Mouse (Mus musculus): Measurements from ENCODE around the gene Calu. TPM values are rescaled to one million over a fixed set of nuclear protein-coding genes. Genes with fewer than 3 reads are reported as not detected.
"Not testable (repeated sequence)": the region's sequence is repeated elsewhere in the genome, so short reads cannot be mapped to it uniquely, and the experiment has no call there.

The Calu gene
- polyA plus RNA-seq, 1 experiment from 2014 or later: 384 TPM

DNA sequence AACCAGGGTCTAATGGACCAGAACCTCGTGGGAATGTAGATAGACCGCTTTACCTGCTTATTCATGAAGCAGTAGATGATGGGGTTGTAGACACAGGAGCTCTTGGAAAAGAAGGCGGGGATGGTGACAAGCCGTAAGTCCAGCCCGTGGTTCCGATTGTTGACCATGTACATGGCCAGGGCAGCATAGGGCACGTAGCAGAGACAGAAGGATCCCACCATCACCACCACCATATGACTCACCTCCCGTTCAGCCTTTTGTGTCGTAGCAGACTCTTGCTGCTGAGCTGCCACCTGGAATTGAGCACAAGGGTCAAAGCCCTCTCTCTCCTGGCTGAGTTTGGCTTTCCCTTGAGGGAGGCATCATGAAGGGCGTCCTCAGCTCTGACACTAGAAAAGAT is 30.8 kb downstream of the Calu start:
- ATAC-seq (ENCODE audit: insufficient number of reproducible peaks, insufficient read depth, low FRiP score, low read depth): no peak
- 94% methylated on average over 10 of the region's 10 CpGs for WGBS
- H3K9ac ChIP-seq (replicated peaks; ENCODE audit: low read depth, low read length): no peak overlapping the region
- H3K4me1 ChIP-seq (ENCODE audit: control insufficient read depth, insufficient read depth, low read length): no peaks in the 10 kb centered on the region
- no peaks in the 10 kb centered on the region for H3K9me3 ChIP-seq (ENCODE audit: control insufficient read depth, low read depth, low read length)
- no peaks in the 10 kb centered on the region for H3K27me3 ChIP-seq (ENCODE audit: control insufficient read depth, insufficient read depth, low read length)
- H3K36me3 ChIP-seq (ENCODE audit: control insufficient read depth, insufficient read depth, low read length): peaks cover 33% of the 10 kb centered on the region
- no peak overlapping the region for H3K27ac ChIP-seq (ENCODE audit: low read length)
- H3K4me2 ChIP-seq (replicated peaks; ENCODE audit: low read depth, low read length): no peak overlapping the region
- H3K4me3 ChIP-seq (ENCODE audit: low read depth, low read length): no peak overlapping the region

DNA sequence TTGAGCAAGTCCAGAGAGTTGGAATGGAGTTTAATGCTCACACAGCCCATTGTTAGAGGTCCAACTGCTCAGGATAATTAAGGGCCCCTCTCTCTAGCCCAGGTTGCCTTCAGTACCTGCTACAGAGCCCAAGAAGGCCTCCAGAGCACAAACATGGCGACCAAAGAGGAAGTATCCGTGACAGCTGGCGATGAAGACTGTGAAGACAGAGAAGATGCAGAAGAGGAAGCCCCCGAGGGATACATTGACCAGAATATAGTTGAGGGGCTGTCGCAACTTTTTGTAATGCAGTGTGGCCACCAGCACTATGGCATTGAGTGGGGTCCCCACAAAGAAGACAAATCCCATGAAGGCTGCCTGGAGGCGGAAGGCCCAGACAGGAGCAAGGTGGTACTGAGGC is 32.1 kb downstream of the Calu start:
- no peaks in the 10 kb centered on the region for H3K27me3 ChIP-seq (ENCODE audit: control insufficient read depth, insufficient read depth, low read length)
- H3K9ac ChIP-seq (replicated peaks; ENCODE audit: low read depth, low read length): no peak overlapping the region
- H3K4me1 ChIP-seq (ENCODE audit: control insufficient read depth, insufficient read depth, low read length): no peaks in the 10 kb centered on the region
- H3K4me2 ChIP-seq (replicated peaks; ENCODE audit: low read depth, low read length): no peak overlapping the region
- ATAC-seq (ENCODE audit: insufficient number of reproducible peaks, insufficient read depth, low FRiP score, low read depth): no peak
- WGBS: 94% methylated on average over 6 of the region's 6 CpGs
- H3K36me3 ChIP-seq (ENCODE audit: control insufficient read depth, insufficient read depth, low read length): peaks cover 24% of the 10 kb centered on the region
- no peak overlapping the region for H3K4me3 ChIP-seq (ENCODE audit: low read depth, low read length)
- H3K9me3 ChIP-seq (ENCODE audit: control insufficient read depth, low read depth, low read length): no peaks in the 10 kb centered on the region
- H3K27ac ChIP-seq (ENCODE audit: low read length): no peak overlapping the region

DNA sequence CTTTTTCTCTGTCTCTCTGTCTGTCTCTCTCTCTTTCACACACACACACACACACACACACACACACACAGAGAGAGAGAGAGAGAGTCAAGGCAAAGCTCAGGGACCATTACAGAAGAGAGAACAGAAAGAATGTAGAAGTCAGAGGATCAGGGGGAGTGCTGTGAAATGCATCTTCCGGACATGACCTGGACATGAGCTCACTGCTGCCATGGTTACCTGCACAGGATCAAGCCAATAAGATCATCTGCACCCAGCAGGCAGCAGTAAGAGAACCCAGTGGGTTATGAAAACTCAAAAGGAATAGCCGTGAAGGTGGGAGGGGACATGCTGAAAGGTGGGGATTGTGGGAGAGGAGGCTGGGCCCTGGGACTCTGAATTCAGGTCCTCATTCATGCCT is 34.6 kb downstream of the Calu start:
- ATAC-seq (ENCODE audit: insufficient number of reproducible peaks, insufficient read depth, low FRiP score, low read depth): no peak
- no peak overlapping the region for H3K4me2 ChIP-seq (replicated peaks; ENCODE audit: low read depth, low read length)

DNA sequence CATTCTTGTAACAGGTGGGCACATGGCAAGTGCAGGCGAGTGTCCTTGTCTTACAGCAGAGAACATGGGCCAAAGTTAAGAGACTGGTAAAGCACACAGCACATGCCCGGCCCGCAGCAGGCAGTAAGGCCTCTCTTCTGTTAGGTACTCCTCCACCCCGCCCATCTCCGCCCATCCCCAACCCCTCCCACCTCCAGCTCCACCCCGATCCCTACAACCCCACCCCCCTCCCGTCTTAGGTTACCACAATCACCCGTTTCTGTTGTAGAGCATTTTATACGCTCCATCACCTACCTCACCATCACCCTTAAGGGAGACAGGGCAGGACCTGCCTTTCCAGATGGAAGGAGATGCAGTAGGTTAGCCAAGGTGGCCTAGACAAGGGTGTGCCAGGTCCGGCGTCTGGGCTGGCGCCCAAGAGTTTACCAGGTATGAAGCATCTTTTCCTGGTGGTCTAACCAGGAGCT is 40.2 kb downstream of the Calu start, which contains the start of gene Opn1sw:
TSS of gene Opn1sw (minus strand) at position 417 of the 467 bp plus-strand sequence.
- no peaks in the 10 kb centered on the region for H3K4me1 ChIP-seq (ENCODE audit: control insufficient read depth, insufficient read depth, low read length)
- no peaks in the 10 kb centered on the region for H3K27me3 ChIP-seq (ENCODE audit: control insufficient read depth, insufficient read depth, low read length)
- H3K4me2 ChIP-seq (replicated peaks; ENCODE audit: low read depth, low read length): peak within 1 kb of the TSS; percentile 43
- WGBS: 1% methylated on average over 12 of the region's 12 CpGs
- no peaks in the 10 kb centered on the region for H3K36me3 ChIP-seq (ENCODE audit: control insufficient read depth, insufficient read depth, low read length)
- H3K9ac ChIP-seq (replicated peaks; ENCODE audit: low read depth, low read length): no peak within 1 kb of the TSS; the same call in 1 of the 2 replicates
- H3K27ac ChIP-seq (ENCODE audit: low read length): peak within 1 kb of the TSS; percentile 64; the same call in 1 of the 2 replicates
- peak; percentile 69; the same call in 1 of the 2 replicates for ATAC-seq (ENCODE audit: insufficient number of reproducible peaks, insufficient read depth, low FRiP score, low read depth)
- H3K4me3 ChIP-seq (ENCODE audit: low read depth, low read length): peak within 1 kb of the TSS; percentile 34
- no peaks in the 10 kb centered on the region for H3K9me3 ChIP-seq (ENCODE audit: control insufficient read depth, low read depth, low read length)

More for the DNA sequence above, 34.6 kb downstream of the Calu start:
- Histone ChIP-seq H3K9me3 (ENCODE audit: control insufficient read depth, low read depth, low read length) (no peaks in the 10 kb centered on the region), H3K36me3 (ENCODE audit: control insufficient read depth, insufficient read depth, low read length) (peaks cover 1% of the 10 kb centered on the region; the same call in 1 of the 2 replicates), H3K27me3 (ENCODE audit: control insufficient read depth, insufficient read depth, low read length) (no peaks in the 10 kb centered on the region), H3K4me1 (ENCODE audit: control insufficient read depth, insufficient read depth, low read length) (no peaks in the 10 kb centered on the region), H3K9ac (replicated peaks; ENCODE audit: low read depth, low read length) (no peak overlapping the region), H3K4me3 (ENCODE audit: low read depth, low read length) (no peak overlapping the region), H3K27ac (ENCODE audit: low read length) (no peak overlapping the region)
- WGBS: 53% methylated on average over 2 of the region's 2 CpGs

GRCm38 (mm10) chr6:29388606-29389080 is 40.8 kb downstream of the Calu start:
- Histone ChIP-seq H3K27ac (ENCODE audit: low read length) (peak overlapping the region; percentile 64; the same call in 1 of the 2 replicates), H3K4me3 (ENCODE audit: low read depth, low read length) (peak overlapping the region; percentile 34), H3K4me2 (replicated peaks; ENCODE audit: low read depth, low read length) (peak overlapping the region; percentile 43), H3K4me1 (ENCODE audit: control insufficient read depth, insufficient read depth, low read length) (no peaks in the 10 kb centered on the region), H3K9me3 (ENCODE audit: control insufficient read depth, low read depth, low read length) (no peaks in the 10 kb centered on the region), H3K27me3 (ENCODE audit: control insufficient read depth, insufficient read depth, low read length) (no peaks in the 10 kb centered on the region), H3K9ac (replicated peaks; ENCODE audit: low read depth, low read length) (no peak overlapping the region), H3K36me3 (ENCODE audit: control insufficient read depth, insufficient read depth, low read length) (no peaks in the 10 kb centered on the region)
- WGBS: 10% methylated on average over 11 of the region's 11 CpGs
- ATAC-seq (ENCODE audit: insufficient number of reproducible peaks, insufficient read depth, low FRiP score, low read depth): peak; percentile 90

DNA sequence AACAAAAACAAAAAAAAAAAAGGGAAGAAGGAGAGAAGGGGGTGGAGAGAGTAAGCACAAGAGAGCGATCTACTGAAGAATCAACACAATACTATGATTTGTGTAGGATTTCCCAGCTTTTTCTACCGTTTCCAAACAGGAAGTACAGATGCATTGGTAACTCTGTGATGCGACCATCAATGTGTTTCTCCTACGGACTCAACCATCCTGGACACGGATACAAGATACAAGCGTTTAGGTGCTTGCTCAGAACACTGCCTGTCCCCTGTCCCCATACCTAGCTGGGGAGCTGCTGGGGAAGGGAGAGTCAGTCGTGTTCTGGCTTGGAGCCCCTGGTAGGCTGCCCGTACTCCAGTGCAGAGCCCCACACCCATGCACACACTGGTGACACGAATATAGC is 41.6 kb downstream of the Calu start:
- no peak overlapping the region for H3K4me3 ChIP-seq (ENCODE audit: low read depth, low read length)
- no peaks in the 10 kb centered on the region for H3K4me1 ChIP-seq (ENCODE audit: control insufficient read depth, insufficient read depth, low read length)
- H3K36me3 ChIP-seq (ENCODE audit: control insufficient read depth, insufficient read depth, low read length): no peaks in the 10 kb centered on the region
- no peak overlapping the region for H3K4me2 ChIP-seq (replicated peaks; ENCODE audit: low read depth, low read length)
- no peak overlapping the region for H3K27ac ChIP-seq (ENCODE audit: low read length)
- no peaks in the 10 kb centered on the region for H3K27me3 ChIP-seq (ENCODE audit: control insufficient read depth, insufficient read depth, low read length)
- WGBS: 50% methylated on average over 9 of the region's 9 CpGs
- H3K9ac ChIP-seq (replicated peaks; ENCODE audit: low read depth, low read length): no peak overlapping the region
- H3K9me3 ChIP-seq (ENCODE audit: control insufficient read depth, low read depth, low read length): no peaks in the 10 kb centered on the region
- ATAC-seq (ENCODE audit: insufficient number of reproducible peaks, insufficient read depth, low FRiP score, low read depth): no peak

GRCm38 (mm10) chr6:29390500-29390899 is 42.6 kb downstream of the Calu start:
- not testable (repeated sequence) for H3K4me1 ChIP-seq (ENCODE audit: control insufficient read depth, insufficient read depth, low read length); H3K4me3 ChIP-seq (ENCODE audit: low read depth, low read length); H3K36me3 ChIP-seq (ENCODE audit: control insufficient read depth, insufficient read depth, low read length); ATAC-seq (ENCODE audit: insufficient number of reproducible peaks, insufficient read depth, low FRiP score, low read depth); H3K4me2 ChIP-seq (replicated peaks; ENCODE audit: low read depth, low read length); H3K9me3 ChIP-seq (ENCODE audit: control insufficient read depth, low read depth, low read length); H3K27ac ChIP-seq (ENCODE audit: low read length); H3K27me3 ChIP-seq (ENCODE audit: control insufficient read depth, insufficient read depth, low read length); H3K9ac ChIP-seq (replicated peaks; ENCODE audit: low read depth, low read length)
- 86% methylated on average over 1 of the region's 1 CpGs for WGBS

GRCm38 (mm10) chr6:29391241-29391640 is 43.4 kb downstream of the Calu start:
- H3K4me2 ChIP-seq (replicated peaks; ENCODE audit: low read depth, low read length); H3K36me3 ChIP-seq (ENCODE audit: control insufficient read depth, insufficient read depth, low read length): not testable (repeated sequence)
- 77% methylated on average over 8 of the region's 8 CpGs for WGBS

GRCm38 (mm10) chr6:29391802-29392201 is 43.9 kb downstream of the Calu start:
- Histone ChIP-seq H3K4me1 (ENCODE audit: control insufficient read depth, insufficient read depth, low read length) (peaks cover 5% of the 10 kb centered on the region), H3K27ac (ENCODE audit: low read length) (no peak overlapping the region), H3K9ac (replicated peaks; ENCODE audit: low read depth, low read length) (no peak overlapping the region), H3K27me3 (ENCODE audit: control insufficient read depth, insufficient read depth, low read length) (no peaks in the 10 kb centered on the region), H3K4me2 (replicated peaks; ENCODE audit: low read depth, low read length) (no peak overlapping the region), H3K4me3 (ENCODE audit: low read depth, low read length) (no peak overlapping the region), H3K9me3 (ENCODE audit: control insufficient read depth, low read depth, low read length) (no peaks in the 10 kb centered on the region), H3K36me3 (ENCODE audit: control insufficient read depth, insufficient read depth, low read length) (no peaks in the 10 kb centered on the region)
- 73% methylated on average over 4 of the region's 4 CpGs for WGBS
- no peak for ATAC-seq (ENCODE audit: insufficient number of reproducible peaks, insufficient read depth, low FRiP score, low read depth)

More at GRCm38 (mm10) chr6:29391241-29391640, 43.4 kb downstream of the Calu start:
- not testable (repeated sequence) for H3K27ac ChIP-seq (ENCODE audit: low read length); H3K4me3 ChIP-seq (ENCODE audit: low read depth, low read length); H3K9ac ChIP-seq (replicated peaks; ENCODE audit: low read depth, low read length); ATAC-seq (ENCODE audit: insufficient number of reproducible peaks, insufficient read depth, low FRiP score, low read depth); H3K27me3 ChIP-seq (ENCODE audit: control insufficient read depth, insufficient read depth, low read length); H3K9me3 ChIP-seq (ENCODE audit: control insufficient read depth, low read depth, low read length); H3K4me1 ChIP-seq (ENCODE audit: control insufficient read depth, insufficient read depth, low read length)
